Mouse (Mus musculus) G1E (cell line): ENCODE measurements at regions not wholly inside any gene's neighbourhood (a gene's known extent, or its start where the extent isn't known, plus 50 kb on each side); places are given as distances from the start of the nearest gene placed in this dataset.

Experiments used
- ATAC-seq: 2 replicates; pipeline ENCODE4 v1.8.0; 2016; ENCODE audit warnings: mild to moderate bottlenecking; ENCODE audit not compliant: insufficient number of reproducible peaks, poor library complexity, low FRiP score, severe bottlenecking; ENCODE audit errors: extremely low read depth
- DNase-seq: peaks from one replicate; pipeline ENCODE4 v3.0.0; 2012; ENCODE audit warnings: low spot score
- H3K27me3 ChIP-seq: 2 replicates; pipeline ENCODE4 v1.6.1; 2012; ENCODE audit warnings: mild to moderate bottlenecking, low read length, inconsistent platforms; ENCODE audit not compliant: insufficient read depth
- H3K36me3 ChIP-seq: replicated peaks from 2 replicates; pipeline ENCODE3; 2012; ENCODE audit warnings: mild to moderate bottlenecking, inconsistent platforms
- H3K4me1 ChIP-seq: 2 replicates; pipeline ENCODE4 v1.6.1; 2012; ENCODE audit warnings: low read depth, low read length, inconsistent platforms, mixed read lengths; ENCODE audit not compliant: insufficient read depth
- H3K4me3 ChIP-seq: 2 replicates; pipeline ENCODE4 v1.5.1; 2012; ENCODE audit warnings: low read depth, mild to moderate bottlenecking, inconsistent platforms, low read length, moderate library complexity, mixed read lengths
- H3K9me3 ChIP-seq: replicated peaks from 2 replicates; pipeline ENCODE4 v1.6.1; 2012; ENCODE audit warnings: inconsistent platforms
- CTCF ChIP-seq: IDR thresholded peaks from 2 replicates; pipeline ENCODE4 v1.5.1; 2012; ENCODE audit warnings: low read depth, low read length, inconsistent platforms, mixed read lengths
- GATA1 ChIP-seq: IDR thresholded peaks from 2 replicates; pipeline ENCODE4 v1.6.1; 2012; ENCODE audit warnings: borderline replicate concordance, low read length, inconsistent platforms, mixed read lengths
- GATA2 ChIP-seq: IDR thresholded peaks from 2 replicates; pipeline ENCODE4 v1.6.1; 2012; ENCODE audit warnings: low read depth, low read length, inconsistent platforms, borderline replicate concordance
- POLR2AphosphoS5 ChIP-seq: IDR thresholded peaks from 2 replicates; pipeline ENCODE4 v1.6.1; 2012; ENCODE audit warnings: low read depth, low read length, inconsistent platforms; ENCODE audit not compliant: insufficient replicate concordance
- TAL1 ChIP-seq: conservative IDR thresholded peaks from 2 replicates; pipeline ENCODE4 v1.6.1; 2012; ENCODE audit warnings: low read depth, low read length, inconsistent platforms, mixed read lengths

DNA sequence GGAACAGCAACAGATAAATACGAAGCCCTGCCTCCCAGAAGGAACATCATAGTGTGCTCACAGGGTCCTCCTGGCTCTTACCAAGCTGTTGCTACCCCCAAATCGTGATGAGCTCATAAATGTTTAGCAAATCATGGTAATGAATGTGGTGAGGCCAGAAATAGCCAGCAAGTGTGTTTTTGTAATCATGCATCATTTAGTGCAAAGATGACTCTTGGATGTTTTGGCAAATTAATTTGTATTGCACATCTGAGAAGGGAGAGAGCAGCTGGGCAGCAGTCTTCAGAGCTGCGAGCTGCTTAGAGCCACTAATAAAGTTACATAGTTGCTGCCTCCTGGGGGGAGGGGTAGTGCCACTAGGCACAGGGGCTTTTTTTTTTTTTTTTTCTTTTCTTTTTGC is 79.8 kb upstream of the 4930583I09Rik start:
- Histone ChIP-seq H3K36me3 (no peaks in the 10 kb centered on the region), H3K27me3 (no peaks in the 10 kb centered on the region), H3K4me1 (no peaks in the 10 kb centered on the region), H3K9me3 (peaks cover 56% of the 10 kb centered on the region), H3K4me3 (no peak overlapping the region)
- no peak for TF ChIP-seq TAL1
- TF ChIP-seq GATA1, result no peak
- TF ChIP-seq GATA2, result no peak
- TF ChIP-seq POLR2AphosphoS5, result no peak
- TF ChIP-seq CTCF, result no peak
- DNase-seq (no peak), ATAC-seq (no peak)

DNA sequence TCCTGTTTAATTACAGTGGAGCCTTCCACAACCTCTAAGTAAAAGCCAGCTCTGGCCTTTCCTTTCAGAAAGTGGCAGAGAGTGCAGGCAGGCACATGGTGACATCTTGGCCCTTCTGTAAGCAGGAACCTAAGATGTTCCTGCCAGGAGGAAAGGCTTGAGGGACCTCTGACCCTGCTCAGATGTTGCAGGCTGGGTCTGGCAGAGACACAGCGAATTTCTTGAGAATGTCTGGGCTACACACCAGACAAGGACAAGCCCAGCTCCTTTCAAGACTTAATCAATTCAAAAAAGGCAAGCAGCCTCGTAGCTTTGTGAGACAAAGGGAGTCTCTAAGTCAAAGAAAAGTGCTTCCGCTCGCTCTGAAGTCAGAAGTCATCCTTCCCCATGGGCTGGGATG is 79.2 kb upstream of the 4930583I09Rik start:
- ATAC-seq (no peak), DNase-seq (no peak)
- Histone ChIP-seq H3K27me3 (no peaks in the 10 kb centered on the region), H3K4me3 (no peak overlapping the region), H3K9me3 (peaks cover 54% of the 10 kb centered on the region), H3K4me1 (no peaks in the 10 kb centered on the region), H3K36me3 (no peaks in the 10 kb centered on the region)
- TF ChIP-seq POLR2AphosphoS5 (no peak), TAL1 (no peak), CTCF (no peak), GATA2 (no peak), GATA1 (no peak)

DNA sequence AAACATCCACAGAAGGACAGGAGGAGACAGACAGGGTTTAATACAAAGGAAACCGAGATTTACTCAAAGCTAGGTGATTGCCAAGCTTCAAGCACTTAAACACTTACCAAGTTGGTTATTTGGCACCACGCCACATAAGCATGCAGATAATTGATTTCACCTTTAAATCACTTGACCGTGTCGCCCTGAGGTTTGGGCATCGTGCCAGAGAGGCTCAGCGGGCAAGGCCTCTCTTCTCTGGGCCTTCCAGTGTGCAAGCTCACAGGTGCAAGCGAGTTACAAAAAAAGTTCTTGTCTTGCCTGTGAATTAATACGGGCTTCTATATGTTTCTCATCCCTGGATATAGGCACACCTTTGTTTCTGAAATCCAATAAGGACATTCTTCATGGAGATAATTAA is 78.4 kb upstream of the 4930583I09Rik start:
- no peak for ATAC-seq
- peaks cover 51% of the 10 kb centered on the region for H3K9me3 ChIP-seq
- no peak for DNase-seq
- no peaks in the 10 kb centered on the region for H3K27me3 ChIP-seq
- TF ChIP-seq GATA1, result no peak
- TF ChIP-seq GATA2, result no peak
- TF ChIP-seq POLR2AphosphoS5, result no peak
- no peak for TF ChIP-seq TAL1
- no peak for TF ChIP-seq CTCF
- H3K4me3 ChIP-seq, result no peak overlapping the region
- no peaks in the 10 kb centered on the region for H3K4me1 ChIP-seq
- H3K36me3 ChIP-seq, result no peaks in the 10 kb centered on the region

DNA sequence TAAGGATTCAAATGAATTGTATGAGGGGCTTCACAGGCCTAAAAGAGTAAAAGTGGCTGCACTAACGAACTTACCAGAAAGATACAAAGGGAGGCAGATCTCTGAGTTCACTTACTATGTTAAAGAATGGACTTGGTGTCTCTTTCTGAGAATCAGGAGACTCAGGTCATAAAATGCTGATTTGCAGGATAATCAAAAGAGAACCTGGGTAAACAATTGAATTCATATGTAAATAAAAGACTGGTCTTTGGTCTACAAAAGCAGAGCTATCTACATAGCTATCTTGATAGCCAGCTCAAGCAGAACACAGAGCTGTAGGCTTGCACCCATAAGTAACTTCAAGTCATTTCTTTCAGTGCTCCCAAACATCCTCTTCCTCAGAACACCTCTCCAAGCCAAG is 72.8 kb upstream of the 4930583I09Rik start:
- Histone ChIP-seq H3K36me3 (no peaks in the 10 kb centered on the region), H3K4me3 (no peak overlapping the region), H3K27me3 (no peaks in the 10 kb centered on the region), H3K9me3 (peaks cover 26% of the 10 kb centered on the region), H3K4me1 (no peaks in the 10 kb centered on the region)
- DNase-seq (no peak), ATAC-seq (no peak)
- no peak for TF ChIP-seq CTCF
- no peak for TF ChIP-seq GATA1
- TF ChIP-seq TAL1, result no peak
- no peak for TF ChIP-seq POLR2AphosphoS5

DNA sequence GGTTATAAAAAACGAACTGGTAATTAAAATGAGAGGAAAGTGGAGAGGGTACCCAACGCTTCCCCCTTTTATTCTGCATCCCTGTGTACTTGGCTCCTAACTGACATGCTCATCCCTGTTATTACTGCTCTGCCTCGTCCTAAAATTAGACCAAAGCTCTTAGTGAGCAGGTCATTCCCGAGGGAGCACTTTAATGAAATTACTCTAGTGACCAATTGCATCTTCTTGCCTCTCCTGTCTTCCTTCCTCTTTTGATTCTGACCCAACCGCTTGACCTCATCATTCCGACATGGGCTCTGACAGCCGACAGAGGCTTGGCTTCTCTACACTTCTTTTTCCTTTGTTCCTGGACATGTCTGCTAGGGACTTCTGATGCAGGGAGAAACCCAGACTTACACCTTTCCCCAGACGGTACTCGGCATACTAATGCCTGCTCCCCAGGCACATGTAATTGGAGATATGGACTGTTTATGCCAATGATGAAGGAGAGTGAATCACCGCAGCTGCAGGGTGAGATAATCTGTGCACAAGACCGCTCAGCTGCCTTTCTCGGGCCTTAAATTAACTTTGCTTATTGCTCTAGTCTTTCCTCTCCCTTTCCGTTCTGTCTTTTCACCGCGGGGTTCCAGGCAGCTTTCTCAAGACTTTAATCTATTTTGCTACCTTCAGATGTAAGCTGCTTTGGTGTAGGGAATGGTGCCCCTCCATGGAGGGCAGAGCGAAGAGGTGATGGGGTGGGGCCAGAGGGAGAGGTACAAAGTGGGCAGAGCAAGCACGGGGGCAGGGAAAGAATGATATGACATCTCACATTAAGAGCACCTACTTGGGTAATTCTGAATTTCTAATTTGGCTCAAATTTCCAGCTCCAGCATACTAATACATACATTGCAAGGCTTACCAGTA is 66.1 kb upstream of the 4930583I09Rik start:
- DNase-seq, result no peak
- Histone ChIP-seq H3K9me3 (peaks cover 35% of the 10 kb centered on the region), H3K27me3 (no peaks in the 10 kb centered on the region), H3K36me3 (no peaks in the 10 kb centered on the region), H3K4me3 (no peak overlapping the region), H3K4me1 (no peaks in the 10 kb centered on the region)
- no peak for ATAC-seq
- TF ChIP-seq CTCF (no peak), TAL1 (no peak), GATA2 (no peak), POLR2AphosphoS5 (no peak), GATA1 (no peak)

DNA sequence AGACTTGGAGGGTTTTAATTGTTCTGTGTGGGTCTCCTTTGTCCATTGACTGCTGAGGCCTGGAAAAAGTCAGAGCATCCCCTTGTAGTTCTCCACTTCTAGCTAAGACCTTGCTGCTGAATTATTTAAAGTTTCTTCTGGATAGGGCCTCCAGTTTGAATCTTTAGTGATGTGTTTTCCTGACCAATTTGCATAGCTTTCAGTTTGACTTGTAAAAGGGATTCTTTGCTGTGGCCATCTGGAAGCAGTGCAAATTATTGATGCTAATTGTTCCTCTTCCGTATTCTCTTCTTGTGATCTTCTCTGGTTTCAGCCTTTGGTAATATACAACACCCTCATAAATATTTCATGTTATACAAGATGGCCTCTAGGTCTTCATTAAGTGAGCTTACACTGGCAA is 61.6 kb upstream of the 4930583I09Rik start:
- no peak for TF ChIP-seq GATA1
- no peak for TF ChIP-seq CTCF
- TF ChIP-seq TAL1, result no peak
- no peak for TF ChIP-seq GATA2
- TF ChIP-seq POLR2AphosphoS5, result no peak
- no peaks in the 10 kb centered on the region for H3K4me1 ChIP-seq
- no peaks in the 10 kb centered on the region for H3K36me3 ChIP-seq
- H3K9me3 ChIP-seq, result peaks cover 42% of the 10 kb centered on the region
- ATAC-seq (no peak), DNase-seq (no peak)
- no peaks in the 10 kb centered on the region for H3K27me3 ChIP-seq
- no peak overlapping the region for H3K4me3 ChIP-seq
